Mouse (Mus musculus): ENCODE data around the gene Ninj2. TPM values are rescaled to one million over a fixed set of nuclear protein-coding genes. Genes with fewer than 3 reads are reported as not detected.
A peak's percentile ranks its signal among the peaks of the same experiment; 100 is the strongest.

The Ninj2 gene
- polyA plus RNA-seq, 1 experiment from 2014 or later = not detected

DNA sequence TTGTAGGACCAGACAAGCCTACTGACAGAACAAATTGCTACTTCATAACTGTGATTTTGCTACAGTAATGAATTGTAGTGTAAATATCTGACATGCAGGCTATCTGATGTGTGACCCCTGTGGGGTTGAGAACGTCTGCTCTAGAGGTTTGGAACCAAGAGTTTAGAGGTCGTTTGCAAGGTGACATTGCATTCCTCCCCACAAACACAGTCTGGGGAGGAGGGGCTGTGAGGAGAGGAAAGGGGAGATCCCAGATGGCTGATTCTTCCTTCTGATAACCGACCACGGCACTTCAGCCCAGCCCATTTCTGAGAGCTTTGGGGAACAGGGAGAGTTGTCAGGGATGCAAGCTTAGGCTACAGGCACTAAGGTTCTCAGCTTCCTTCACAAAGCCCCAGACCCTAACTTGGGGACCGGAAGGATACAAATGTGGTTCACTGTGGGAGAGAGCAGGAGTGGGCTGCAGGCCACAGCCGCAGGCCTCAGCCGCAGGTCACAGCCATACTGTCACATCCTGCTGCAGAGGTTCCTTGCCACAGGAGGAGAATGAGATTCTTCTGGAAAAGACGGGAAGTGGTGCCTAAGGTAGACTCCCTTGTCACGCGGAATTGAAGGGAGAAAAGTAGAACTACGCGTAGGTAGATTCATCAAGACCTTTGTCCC is 56.4 kb downstream of the Ninj2 start:
- Histone ChIP-seq H3K27ac (replicated peaks) (no peak overlapping the region), H3K9ac (replicated peaks) (no peak overlapping the region), H3K27me3 (no peaks in the 10 kb centered on the region), H3K4me3 (no peak overlapping the region), H3K4me2 (replicated peaks) (no peak overlapping the region), H3K4me1 (0 out of 2 replicates have a peak, but pooled peaks cover 3% of the 10 kb centered on the region), H3K9me3 (no peaks in the 10 kb centered on the region), H3K36me3 (no peaks in the 10 kb centered on the region)
- WGBS = 83% methylated on average over 12 of the region's 12 CpGs
- no peak for ATAC-seq (replicated peaks)

GRCm38 (mm10) chr6:120150206-120150605 is 57.1 kb downstream of the Ninj2 start:
- Histone ChIP-seq H3K4me1 (0 out of 2 replicates have a peak, but pooled peaks cover 3% of the 10 kb centered on the region), H3K9me3 (no peaks in the 10 kb centered on the region), H3K27ac (replicated peaks) (no peak overlapping the region), H3K9ac (replicated peaks) (no peak overlapping the region), H3K36me3 (no peaks in the 10 kb centered on the region), H3K4me3 (no peak overlapping the region), H3K4me2 (replicated peaks) (no peak overlapping the region), H3K27me3 (no peaks in the 10 kb centered on the region)
- WGBS = 91% methylated on average over 3 of the region's 3 CpGs
- ATAC-seq (replicated peaks) = no peak

GRCm38 (mm10) chr6:120151616-120152053 is 58.5 kb downstream of the Ninj2 start:
- H3K4me3 ChIP-seq = no peak overlapping the region
- H3K36me3 ChIP-seq = no peaks in the 10 kb centered on the region
- no peaks in the 10 kb centered on the region for H3K9me3 ChIP-seq
- WGBS = 63% methylated on average over 3 of the region's 3 CpGs
- H3K9ac ChIP-seq (replicated peaks) = no peak overlapping the region
- H3K27ac ChIP-seq (replicated peaks) = no peak overlapping the region
- H3K4me1 ChIP-seq = 0 out of 2 replicates have a peak, but pooled peaks cover 2% of the 10 kb centered on the region
- no peak overlapping the region for H3K4me2 ChIP-seq (replicated peaks)
- ATAC-seq (replicated peaks) = no peak
- no peaks in the 10 kb centered on the region for H3K27me3 ChIP-seq

DNA sequence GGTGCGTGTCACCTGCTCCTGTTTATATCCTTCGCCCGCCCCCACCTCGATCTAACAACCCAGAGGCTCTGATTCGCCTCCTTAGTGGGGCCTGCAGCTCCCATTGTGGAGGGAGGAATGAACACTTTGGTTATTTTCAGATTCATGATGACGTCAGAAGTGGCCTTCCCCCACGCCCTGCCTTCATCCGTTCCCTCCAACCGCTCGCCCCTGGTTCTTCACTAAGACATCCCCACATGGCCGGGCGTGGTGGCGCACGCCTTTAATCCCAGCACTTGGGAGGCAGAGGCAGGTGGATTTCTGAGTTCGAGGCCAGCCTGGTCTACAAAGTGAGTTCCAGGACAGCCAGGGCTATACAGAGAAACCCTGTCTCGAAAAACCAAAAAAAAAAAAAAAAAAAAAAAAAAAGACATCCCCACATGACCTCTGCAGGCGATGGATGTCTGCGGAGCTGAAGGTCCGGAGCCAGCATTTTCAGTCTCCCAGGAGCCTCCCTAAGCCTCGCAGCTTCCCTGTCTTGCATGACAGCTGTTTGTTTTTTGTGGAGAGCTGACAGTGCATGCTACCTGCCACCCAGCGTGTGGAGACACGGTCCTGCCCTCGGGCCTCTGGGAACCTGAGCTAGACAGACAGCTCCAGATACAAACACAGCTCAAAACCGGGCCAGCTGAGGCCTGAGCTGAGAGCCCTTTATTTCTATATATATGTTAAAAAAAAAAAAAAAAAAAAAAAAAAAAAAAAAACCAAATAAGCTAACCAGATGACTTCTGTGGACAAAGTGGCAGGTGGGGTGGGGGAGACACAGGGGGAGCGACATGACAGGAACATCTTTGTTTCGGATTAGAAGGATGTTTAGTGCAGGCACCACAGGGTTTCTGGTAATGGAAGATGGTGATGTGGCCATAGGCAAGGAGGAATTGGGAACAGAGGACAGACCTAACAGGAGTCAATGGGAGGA is 59.9 kb downstream of the Ninj2 start:
- Histone ChIP-seq H3K4me1 (peaks cover 13% of the 10 kb centered on the region), H3K36me3 (no peaks in the 10 kb centered on the region), H3K9me3 (no peaks in the 10 kb centered on the region), H3K4me2 (replicated peaks) (no peak overlapping the region), H3K27ac (replicated peaks) (no peak overlapping the region), H3K9ac (replicated peaks) (no peak overlapping the region), H3K27me3 (no peaks in the 10 kb centered on the region), H3K4me3 (no peak overlapping the region)
- WGBS = 90% methylated on average over 25 of the region's 26 CpGs
- ATAC-seq (replicated peaks) = no peak

DNA sequence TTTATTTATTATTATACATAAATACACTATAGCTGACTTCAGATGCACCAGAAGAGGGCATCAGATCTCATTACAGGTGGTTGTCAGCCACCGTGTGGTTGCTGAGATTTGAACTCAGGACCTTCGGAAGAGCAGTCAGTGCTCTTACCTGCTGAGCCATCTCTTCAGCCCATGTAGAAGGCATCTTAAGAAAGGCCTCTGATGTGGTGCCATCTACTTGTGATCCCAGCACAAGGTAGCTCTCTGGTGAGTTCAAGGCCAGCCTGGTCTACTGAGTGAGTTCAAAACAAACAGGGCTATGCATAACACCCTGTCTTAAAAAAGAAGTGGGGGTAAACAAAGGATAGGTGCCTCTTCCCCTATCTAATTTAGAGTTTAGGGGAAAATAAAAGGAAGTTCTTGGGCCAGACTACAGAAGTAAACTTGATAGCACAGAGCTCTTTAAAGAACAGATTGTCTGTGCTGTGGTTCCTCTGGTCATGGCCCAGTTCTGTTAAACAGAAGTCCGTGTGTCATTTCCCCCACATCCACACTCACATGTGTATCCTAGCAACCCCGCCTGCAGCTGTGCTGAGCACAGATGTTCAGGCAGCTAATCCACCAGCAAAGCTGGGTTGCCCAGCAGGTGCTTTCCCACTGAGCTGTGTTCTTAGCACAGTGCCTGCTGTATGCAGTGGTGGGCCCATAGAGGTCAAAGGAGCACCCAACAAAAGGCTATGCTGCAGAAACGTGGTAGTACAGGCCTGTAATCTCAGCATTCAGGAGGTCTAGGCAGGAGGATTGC is 61.6 kb downstream of the Ninj2 start:
- H3K4me3 ChIP-seq = no peak overlapping the region
- no peak overlapping the region for H3K9ac ChIP-seq (replicated peaks)
- no peak for ATAC-seq (replicated peaks)
- H3K9me3 ChIP-seq = no peaks in the 10 kb centered on the region
- 64% methylated on average over 5 of the region's 5 CpGs for WGBS
- H3K27me3 ChIP-seq = no peaks in the 10 kb centered on the region
- peaks cover 25% of the 10 kb centered on the region for H3K4me1 ChIP-seq
- no peaks in the 10 kb centered on the region for H3K36me3 ChIP-seq
- H3K27ac ChIP-seq (replicated peaks) = no peak overlapping the region
- no peak overlapping the region for H3K4me2 ChIP-seq (replicated peaks)

GRCm38 (mm10) chr6:120155510-120155909 is 62.4 kb downstream of the Ninj2 start:
- no peak for ATAC-seq (replicated peaks)
- Histone ChIP-seq H3K4me2 (replicated peaks) (no peak overlapping the region), H3K9ac (replicated peaks) (no peak overlapping the region), H3K27ac (replicated peaks) (no peak overlapping the region), H3K4me3 (no peak overlapping the region), H3K36me3 (no peaks in the 10 kb centered on the region), H3K4me1 (peaks cover 31% of the 10 kb centered on the region), H3K9me3 (no peaks in the 10 kb centered on the region), H3K27me3 (no peaks in the 10 kb centered on the region)
- WGBS = 91% methylated on average over 4 of the region's 4 CpGs

GRCm38 (mm10) chr6:120157479-120157878 is 64.3 kb downstream of the Ninj2 start:
- no peak overlapping the region for H3K4me3 ChIP-seq
- no peaks in the 10 kb centered on the region for H3K9me3 ChIP-seq
- no peaks in the 10 kb centered on the region for H3K36me3 ChIP-seq
- peak; percentile 53 for ATAC-seq (replicated peaks)
- no peak overlapping the region for H3K27ac ChIP-seq (replicated peaks)
- H3K9ac ChIP-seq (replicated peaks) = no peak overlapping the region
- no peak overlapping the region for H3K4me2 ChIP-seq (replicated peaks)
- H3K27me3 ChIP-seq = no peaks in the 10 kb centered on the region
- peaks cover 31% of the 10 kb centered on the region for H3K4me1 ChIP-seq
- WGBS = 19% methylated on average over 6 of the region's 6 CpGs

- no peaks in the 10 kb centered on the region for H3K9me3 ChIP-seq
- no peak overlapping the region for H3K4me3 ChIP-seq
- 33% methylated on average over 9 of the region's 9 CpGs for whole genome bisulfite sequencing
- ATAC-seq (replicated peaks) = peak; percentile 89
- H3K27me3 ChIP-seq = no peaks in the 10 kb centered on the region
- no peaks in the 10 kb centered on the region for H3K36me3 ChIP-seq
- peak overlapping the region; percentile 61 for H3K27ac ChIP-seq (replicated peaks)
- no peak overlapping the region for H3K9ac ChIP-seq (replicated peaks)
- no peak overlapping the region for H3K4me2 ChIP-seq (replicated peaks)
- peaks cover 31% of the 10 kb centered on the region for H3K4me1 ChIP-seq
These were observed 66.2 kb downstream of the Ninj2 start for GRCm38 (mm10) chr6:120159133-120159901.

DNA sequence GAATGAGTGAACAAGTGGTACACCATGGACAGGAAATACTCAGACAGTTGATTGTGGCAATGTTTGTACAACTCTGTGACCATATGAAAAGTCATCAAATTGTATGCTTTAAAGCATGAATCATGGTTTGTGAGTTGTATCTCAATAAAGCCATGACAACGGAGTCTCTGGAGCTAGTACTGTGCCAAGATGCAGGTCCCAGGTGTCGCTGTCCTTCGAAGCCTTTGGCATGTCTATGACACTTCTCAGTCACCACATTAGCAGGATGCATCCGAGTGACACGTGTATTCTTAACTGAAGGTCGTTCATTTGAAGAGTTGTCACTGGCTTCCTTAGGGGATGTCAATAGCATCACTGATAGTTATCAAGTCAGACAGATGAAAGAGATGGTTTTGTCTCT is 69.8 kb downstream of the Ninj2 start:
- Histone ChIP-seq H3K27me3 (no peaks in the 10 kb centered on the region), H3K27ac (replicated peaks) (no peak overlapping the region), H3K4me2 (replicated peaks) (no peak overlapping the region), H3K4me3 (no peak overlapping the region), H3K9ac (replicated peaks) (no peak overlapping the region), H3K4me1 (peaks cover 18% of the 10 kb centered on the region), H3K9me3 (no peaks in the 10 kb centered on the region), H3K36me3 (no peaks in the 10 kb centered on the region)
- no peak for ATAC-seq (replicated peaks)
- 83% methylated on average over 6 of the region's 6 CpGs for WGBS

DNA sequence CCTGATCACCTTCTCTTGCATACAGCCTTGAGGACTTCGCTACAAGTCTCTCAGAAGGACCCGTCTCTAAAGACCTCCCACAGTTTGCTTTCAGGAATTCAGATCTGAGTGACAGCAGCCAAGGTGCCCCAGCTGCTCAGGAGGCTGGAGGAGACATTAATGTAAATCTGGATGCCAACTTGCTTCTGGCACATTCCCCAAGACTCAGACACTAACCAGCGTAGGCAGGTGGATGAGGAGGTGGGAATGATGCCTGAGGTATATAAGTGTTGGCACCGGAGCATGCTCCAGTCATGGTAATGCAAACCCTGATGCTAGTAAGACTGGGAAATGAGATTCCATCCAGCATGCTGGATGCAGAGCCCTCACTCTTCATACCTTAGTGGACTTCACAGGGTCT is 71.6 kb downstream of the Ninj2 start:
- no peak for ATAC-seq (replicated peaks)
- H3K27ac ChIP-seq (replicated peaks) = no peak overlapping the region
- peaks cover 5% of the 10 kb centered on the region for H3K4me1 ChIP-seq
- H3K4me2 ChIP-seq (replicated peaks) = no peak overlapping the region
- H3K9me3 ChIP-seq = no peaks in the 10 kb centered on the region
- 78% methylated on average over 4 of the region's 4 CpGs for WGBS
- no peak overlapping the region for H3K9ac ChIP-seq (replicated peaks)
- H3K27me3 ChIP-seq = no peaks in the 10 kb centered on the region
- no peaks in the 10 kb centered on the region for H3K36me3 ChIP-seq
- no peak overlapping the region for H3K4me3 ChIP-seq

DNA sequence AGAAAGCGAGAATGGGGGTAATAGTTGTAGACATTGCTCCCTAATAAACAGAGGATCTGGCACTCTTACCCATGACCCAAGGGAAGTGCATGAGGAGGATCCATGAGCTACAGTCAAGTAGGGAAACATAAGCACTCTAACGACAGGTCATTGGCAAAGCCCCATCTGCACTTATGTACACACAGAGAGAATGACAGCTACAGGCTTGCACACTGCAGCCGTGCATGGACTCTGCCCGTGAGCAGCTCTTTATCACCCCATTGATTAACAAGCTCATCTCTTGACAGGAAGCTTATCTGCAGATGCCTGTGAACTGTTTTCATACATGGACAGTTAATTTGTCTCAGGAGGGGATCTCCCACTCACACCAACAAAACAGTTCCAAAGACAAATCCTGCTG is 74.4 kb downstream of the Ninj2 start:
- no peak overlapping the region for H3K4me2 ChIP-seq (replicated peaks)
- WGBS = 80% methylated on average over 4 of the region's 4 CpGs
- no peaks in the 10 kb centered on the region for H3K9me3 ChIP-seq
- no peak for ATAC-seq (replicated peaks)
- no peak overlapping the region for H3K9ac ChIP-seq (replicated peaks)
- no peaks in the 10 kb centered on the region for H3K27me3 ChIP-seq
- no peak overlapping the region for H3K4me3 ChIP-seq
- H3K4me1 ChIP-seq = no peaks in the 10 kb centered on the region
- no peak overlapping the region for H3K27ac ChIP-seq (replicated peaks)
- H3K36me3 ChIP-seq = no peaks in the 10 kb centered on the region

All from forebrain, embryonic 15.5 days (tissue).